Comparison of ENCODE assay signal across 42 mouse cellular contexts in the genomic region with DNA sequence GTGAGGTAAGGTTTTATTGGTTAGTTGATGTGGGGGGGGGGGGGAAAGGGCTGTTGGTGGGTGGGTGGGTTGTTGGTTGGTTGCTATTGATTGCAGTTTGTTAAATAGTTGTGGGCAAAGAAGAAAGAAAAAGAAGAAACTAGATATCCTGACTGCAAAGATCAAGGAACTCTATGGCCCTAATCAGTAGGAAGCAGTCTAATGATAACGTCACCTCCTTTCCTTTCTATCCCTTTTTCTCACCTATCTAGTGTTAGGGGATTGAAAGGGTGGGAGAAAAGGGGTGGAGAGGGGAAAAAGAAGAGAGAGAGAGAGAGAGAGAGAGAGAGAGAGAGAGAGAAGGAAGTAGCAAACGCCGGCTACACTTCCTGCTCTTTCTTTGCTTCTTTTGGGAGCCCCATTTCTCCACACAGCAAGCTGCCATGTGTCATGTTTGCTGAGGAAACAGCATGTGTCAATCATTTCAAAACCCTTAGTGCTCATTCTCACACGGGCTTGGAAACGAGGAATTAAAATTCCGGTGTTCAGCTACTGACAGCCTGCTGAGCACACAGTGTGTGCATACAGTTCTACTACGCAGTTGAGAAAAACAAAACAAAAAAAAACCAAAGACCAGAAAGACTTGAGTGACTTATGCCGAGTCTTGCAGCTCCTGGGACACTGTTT. TPM values are rescaled to one million over a fixed set of nuclear protein-coding genes. Genes with fewer than 3 reads are reported as not detected.
"Had no signal": no experiment of that assay in that cellular context is flagged by ENCODE, and none has a peak within 500 bp of the region (broad histone marks: within the 10 kb centered on the region; RNA-seq: fewer than 3 reads in every experiment).

No protein-coding gene starts in this region.

- H3K9ac ChIP-seq: limb, embryonic 12.5 days; limb, embryonic 13.5 days; limb, embryonic 15.5 days; liver, embryonic 12.5 days; liver, embryonic 13.5 days; liver, embryonic 14.5 days; liver, embryonic 15.5 days; liver, postnatal 0 days; lung, embryonic 14.5 days; lung, embryonic 15.5 days; midbrain, embryonic 12.5 days; midbrain, embryonic 15.5 days had no signal

- ATAC-seq: liver, embryonic 12.5 days; liver, postnatal 0 days; lung, postnatal 0 days; midbrain, embryonic 15.5 days; midbrain, embryonic 16.5 days had no signal

- H3K4me2 ChIP-seq: limb, embryonic 12.5 days; limb, embryonic 13.5 days; limb, embryonic 15.5 days; liver, embryonic 11.5 days; liver, embryonic 12.5 days; liver, embryonic 13.5 days; liver, embryonic 15.5 days; lung, embryonic 14.5 days; lung, embryonic 15.5 days; midbrain, embryonic 11.5 days; midbrain, embryonic 12.5 days; midbrain, embryonic 15.5 days had no signal

- DNase-seq: left cerebral cortex, postnatal 4 days; liver; liver, embryonic 13.5 days; liver, postnatal 0 days; lung, adult 18-20 months; lung, adult 2 months; lung, embryonic 14.5 days; lung, postnatal 10 days; lung, postnatal 14 days; lung, postnatal 36 days; lung, postnatal 4 days; midbrain, embryonic 14.5 days had no signal

- H3K36me3 ChIP-seq: limb, embryonic 10.5 days; limb, embryonic 12.5 days; limb, embryonic 13.5 days; limb, embryonic 15.5 days; liver, embryonic 12.5 days; liver, embryonic 13.5 days; liver, embryonic 15.5 days; lung, embryonic 15.5 days; midbrain, embryonic 10.5 days; midbrain, embryonic 12.5 days; midbrain, embryonic 15.5 days had no signal

- H3K27me3 ChIP-seq: limb, embryonic 12.5 days; limb, embryonic 13.5 days; limb, embryonic 15.5 days; liver, embryonic 15.5 days; lung, embryonic 15.5 days; midbrain, embryonic 15.5 days had no signal

- H3K4me1 ChIP-seq: limb, embryonic 10.5 days; limb, embryonic 12.5 days; limb, embryonic 13.5 days; limb, embryonic 15.5 days; liver, embryonic 12.5 days; liver, embryonic 13.5 days; liver, embryonic 15.5 days; lung, embryonic 15.5 days; midbrain, embryonic 15.5 days had no signal

- H3K27ac ChIP-seq: limb, embryonic 10.5 days; limb, embryonic 12.5 days; limb, embryonic 13.5 days; limb, embryonic 15.5 days; liver, embryonic 12.5 days; liver, embryonic 13.5 days; liver, embryonic 14.5 days; liver, embryonic 15.5 days; lung, embryonic 15.5 days; macrophage; midbrain, embryonic 10.5 days; midbrain, embryonic 12.5 days; midbrain, embryonic 15.5 days had no signal

- H3K4me3 ChIP-seq: limb, embryonic 10.5 days; limb, embryonic 12.5 days; limb, embryonic 13.5 days; limb, embryonic 15.5 days; liver, embryonic 12.5 days; liver, embryonic 13.5 days; liver, embryonic 15.5 days; lung, embryonic 15.5 days; megakaryocyte, embryonic 14.5 days; midbrain, embryonic 10.5 days; midbrain, embryonic 12.5 days; midbrain, embryonic 15.5 days; myocyte had no signal

- H3K9me3 ChIP-seq: limb, embryonic 10.5 days; limb, embryonic 12.5 days; limb, embryonic 13.5 days; limb, embryonic 15.5 days; liver, embryonic 12.5 days; liver, embryonic 13.5 days; liver, embryonic 15.5 days; lung, embryonic 15.5 days; midbrain, embryonic 10.5 days; midbrain, embryonic 12.5 days; midbrain, embryonic 15.5 days had no signal

RNA-seq across cellular contexts. Expression of a gene that starts 10.6 kb away (rescaled TPM):
- total RNA-seq: liver, adult 2 months; megakaryocyte progenitor cell, adult 5-6 weeks; megakaryocyte, adult 5-6 weeks; megakaryocyte-erythroid progenitor cell, adult 5-6 weeks; monocyte, adult 5-6 weeks had no signal
- polyA plus RNA-seq: liver, adult 2 months; liver, embryonic 11.5 days; liver, embryonic 16.5 days; liver, postnatal 0 days; lung, adult 2 months; macrophage; myocyte had no signal

RNA-seq across cellular contexts. Expression of a gene that starts 19.3 kb away (rescaled TPM):
- total RNA-seq: left cerebral cortex, adult 8-10 months; left cerebral cortex, postnatal 10 days; left cerebral cortex, postnatal 14 days; left cerebral cortex, postnatal 25 days; left cerebral cortex, postnatal 36 days; left cerebral cortex, postnatal 4 days; liver, adult 2 months; megakaryocyte, adult 5-6 weeks; megakaryocyte-erythroid progenitor cell, adult 5-6 weeks; midbrain, postnatal 0 days; monocyte, adult 5-6 weeks had no signal
- polyA plus RNA-seq: liver, adult 2 months; lung, adult 2 months; macrophage had no signal

RNA-seq across cellular contexts. Expression of a gene that starts 53.0 kb away (rescaled TPM):
- total RNA-seq: megakaryocyte-erythroid progenitor cell, adult 5-6 weeks; monocyte, adult 5-6 weeks had no signal

RNA-seq across cellular contexts. Expression of a gene that starts 56.3 kb away (rescaled TPM):
- total RNA-seq: liver, adult 2 months; megakaryocyte progenitor cell, adult 5-6 weeks; megakaryocyte, adult 5-6 weeks; megakaryocyte-erythroid progenitor cell, adult 5-6 weeks; monocyte, adult 5-6 weeks had no signal
- polyA plus RNA-seq: liver, adult 2 months; liver, embryonic 14.5 days; liver, embryonic 15.5 days; liver, postnatal 0 days; macrophage; myocyte had no signal
